14 mouse cellular contexts compared by ENCODE assay signal in genomic region chr9:86955720-86956119, GRCm38 (mm10). TPM values are rescaled to one million over a fixed set of nuclear protein-coding genes. Genes with fewer than 3 reads are reported as not detected.
DNase-seq lines count a peak whose midpoint lies in the region; ATAC-seq lines count a peak whose summit lies in the region.
"Had no signal": no experiment of that assay in that cellular context is flagged by ENCODE, and none has a peak within 500 bp of the region (broad histone marks: within the 10 kb centered on the region; RNA-seq: fewer than 3 reads in every experiment).

No protein-coding gene starts in this region.

- no peaks in the 10 kb centered on the region for H3K36me3 ChIP-seq in kidney, embryonic 16.5 days (ENCODE audit: insufficient read depth, low read length)
- H3K36me3 ChIP-seq in midbrain, embryonic 16.5 days (ENCODE audit: control insufficient read depth, insufficient read depth, low read length), result no peaks in the 10 kb centered on the region
- H3K36me3 ChIP-seq: forebrain, embryonic 10.5 days; hindbrain, embryonic 15.5 days; liver, embryonic 13.5 days had no signal

- peak; percentile 30 for DNase-seq in cerebellum, adult 9-10 months
- DNase-seq in cerebellum, adult 9-11 months, result no peak
- peak; percentile 13 to 26 for DNase-seq in kidney, postnatal 4 days
- peak; percentile 23 for DNase-seq in 3T3-L1 (ENCODE audit: low read depth, low spot score)
- peak; percentile 33 for DNase-seq in R1 (ENCODE audit: low read depth, low spot score)
- DNase-seq in spleen, postnatal 36 days (ENCODE audit: low spot score in 2 of 2), result no peak
- DNase-seq: liver, embryonic 13.5 days; midbrain, embryonic 14.5 days had no signal

- no peak for ATAC-seq in kidney, embryonic 16.5 days (ENCODE audit: low FRiP score, low TSS enrichment)
- no peak for ATAC-seq in midbrain, embryonic 16.5 days

- no peaks in the 10 kb centered on the region for H3K27me3 ChIP-seq in kidney, embryonic 16.5 days (ENCODE audit: insufficient read depth, low read length)
- H3K27me3 ChIP-seq in midbrain, embryonic 16.5 days (ENCODE audit: control insufficient read depth, insufficient read depth, low read depth, low read length), result no peaks in the 10 kb centered on the region
- H3K27me3 ChIP-seq: hindbrain, embryonic 15.5 days; liver, embryonic 13.5 days had no signal

- no peak overlapping the region for H3K4me2 ChIP-seq in kidney, embryonic 16.5 days (replicated peaks; ENCODE audit: low read depth, low read length)
- H3K4me2 ChIP-seq in midbrain, embryonic 16.5 days (ENCODE audit: low read length), result no peak overlapping the region
- H3K4me2 ChIP-seq: hindbrain, embryonic 15.5 days; liver, embryonic 13.5 days had no signal

- no peak overlapping the region for H3K4me3 ChIP-seq in kidney, embryonic 16.5 days (ENCODE audit: low read length)
- no peak overlapping the region for H3K4me3 ChIP-seq in midbrain, embryonic 16.5 days (ENCODE audit: low read depth, low read length)
- H3K4me3 ChIP-seq: forebrain, embryonic 10.5 days; hindbrain, embryonic 15.5 days; liver, embryonic 13.5 days had no signal

- no peak overlapping the region for H3K27ac ChIP-seq in kidney, embryonic 16.5 days (ENCODE audit: low read length)
- no peak overlapping the region for H3K27ac ChIP-seq in midbrain, embryonic 16.5 days (ENCODE audit: low read length)
- H3K27ac ChIP-seq: forebrain, embryonic 10.5 days; hindbrain, embryonic 15.5 days; liver, embryonic 13.5 days had no signal

- WGBS in kidney, embryonic 16.5 days, result 88% methylated on average over 3 of the region's 3 CpGs
- WGBS in midbrain, embryonic 16.5 days, result 84% methylated on average over 3 of the region's 3 CpGs

- 0 out of 2 replicates have a peak, but pooled peaks cover 7% of the 10 kb centered on the region for H3K4me1 ChIP-seq in kidney, embryonic 16.5 days (ENCODE audit: insufficient read depth, low read length)
- H3K4me1 ChIP-seq in midbrain, embryonic 16.5 days (ENCODE audit: control insufficient read depth, insufficient read depth, low read length), result peaks cover 7% of the 10 kb centered on the region
- H3K4me1 ChIP-seq: forebrain, embryonic 10.5 days; liver, embryonic 13.5 days had no signal

- no peak overlapping the region for H3K9ac ChIP-seq in kidney, embryonic 16.5 days (replicated peaks; ENCODE audit: low read length)
- H3K9ac ChIP-seq in midbrain, embryonic 16.5 days (ENCODE audit: low read depth, low read length), result no peak overlapping the region
- H3K9ac ChIP-seq: hindbrain, embryonic 15.5 days; liver, embryonic 13.5 days had no signal

- no peaks in the 10 kb centered on the region for H3K9me3 ChIP-seq in kidney, embryonic 16.5 days (ENCODE audit: low read length)
- H3K9me3 ChIP-seq in midbrain, embryonic 16.5 days (replicated peaks; ENCODE audit: control insufficient read depth, low read length, poor library complexity, severe bottlenecking), result no peaks in the 10 kb centered on the region
- H3K9me3 ChIP-seq: forebrain, embryonic 10.5 days; hindbrain, embryonic 15.5 days; liver, embryonic 13.5 days had no signal

RNA-seq across cellular contexts. Expression of gene Ripply2, which starts 59.6 kb away (rescaled TPM):
- polyA plus RNA-seq in kidney, embryonic 16.5 days (2015; fragmentation: Nextera tagmentation; extraction: Ambion mirVana), result 0.90 and 2.1 TPM in 2 replicates
- polyA plus RNA-seq in midbrain, embryonic 16.5 days (2015; fragmentation: Nextera tagmentation; extraction: Ambion mirVana), result 9.3 and 9.4 TPM in 2 replicates
- polyA plus RNA-seq: gonadal fat pad, adult 2 months; liver, embryonic 13.5 days; urinary bladder, adult 2 months had no signal

Comparison
In these comparisons a context has a peak if more than half of its experiments do, and no peak if none do; other contexts are left out.
1. DNase-seq: peak in cerebellum, adult 9-10 months (single experiment), kidney, postnatal 4 days (2 of 2), 3T3-L1 (single experiment) and R1 (single experiment); none in cerebellum, adult 9-11 months (single experiment) and spleen, postnatal 36 days (0 of 2).